Mouse (Mus musculus) intestine, postnatal 0 days (tissue): ENCODE measurements around the gene Cngb1. TPM values are rescaled to one million over a fixed set of nuclear protein-coding genes. Genes with fewer than 3 reads are reported as not detected.
A peak's percentile ranks its signal among the peaks of the same experiment; 100 is the strongest.

Source experiments
- ATAC-seq: fragments of 200-750 bp; cut with Nextera tagmentation; 2 replicates; pipeline ENCODE4 v1.8.0; 2017; ENCODE audit warnings: mild to moderate bottlenecking, moderate TSS enrichment, moderate library complexity
- H3K27ac ChIP-seq: fragments of 300-500 bp; sonication (generic); 2 replicates; pipeline ENCODE4 v1.5.1; 2014; ENCODE audit warnings: mild to moderate bottlenecking, low read depth, low read length, moderate library complexity
- H3K27me3 ChIP-seq: fragments of 300-500 bp; sonication (generic); replicated peaks from 2 replicates; pipeline ENCODE4 v1.6.1; 2014; ENCODE audit warnings: low read length, mixed read lengths; ENCODE audit not compliant: control insufficient read depth, insufficient read depth
- H3K36me3 ChIP-seq: fragments of 300-500 bp; sonication (generic); 2 replicates; pipeline ENCODE4 v1.6.1; 2014; ENCODE audit warnings: mild to moderate bottlenecking, moderate library complexity; ENCODE audit not compliant: control insufficient read depth, insufficient read depth
- H3K4me1 ChIP-seq: fragments of 300-500 bp; sonication (generic); replicated peaks from 2 replicates; pipeline ENCODE4 v1.6.1; 2014; ENCODE audit warnings: antibody characterized with exemption, low read length, mixed read lengths; ENCODE audit not compliant: control insufficient read depth, insufficient read depth
- H3K4me2 ChIP-seq: fragments of 300-500 bp; sonication (generic); replicated peaks from 2 replicates; pipeline ENCODE4 v1.6.1; 2014; ENCODE audit warnings: low read depth, mild to moderate bottlenecking, moderate library complexity
- H3K4me3 ChIP-seq: fragments of 300-500 bp; sonication (generic); 2 replicates; pipeline ENCODE4 v1.5.1; 2014; ENCODE audit warnings: low read depth, low read length
- H3K9ac ChIP-seq: fragments of 300-500 bp; sonication (generic); 2 replicates; pipeline ENCODE4 v1.6.1; 2014; ENCODE audit warnings: mild to moderate bottlenecking, low read depth, low read length
- H3K9me3 ChIP-seq: fragments of 300-500 bp; sonication (generic); 2 replicates; pipeline ENCODE4 v1.6.1; 2016; ENCODE audit warnings: mixed run types; ENCODE audit not compliant: control insufficient read depth
- CTCF ChIP-seq: sonication (generic); IDR thresholded peaks from 2 replicates; pipeline ENCODE4 v1.5.1; 2016; ENCODE audit warnings: low read depth, mild to moderate bottlenecking, control low read depth, antibody characterized with exemption, moderate library complexity
- WGBS: fragments of 180-500 bp; shearing (Covaris S2); extraction: QIAGEN DNeasy Blood & Tissue Kit; methylation state at CpG from one replicate; pipeline ENCODE4 v1.1.7; 2014; 5-methylcytosine and 5-hydroxymethylcytosine counted together
- polyA plus RNA-seq: library from polyadenylated mRNA; unstranded; fragments of >200 nt; fragmentation: Nextera tagmentation; extraction: Ambion mirVana; gene quantifications from 2 replicates; pipeline ENCODE4 v1.2.1, GENCODE M21; 2015

Cngb1 gene
- polyA plus RNA-seq, 1 experiment from 2014 or later = 0.94 TPM

- WGBS = 66% methylated on average over 2 of the region's 2 CpGs
Measured at GRCm38 (mm10) chr8:95314707-95315106, 8.3 kb upstream of the Cngb1 start.

GRCm38 (mm10) chr8:95313857-95314256, 7.5 kb upstream of the Cngb1 start:
- Histone ChIP-seq H3K9me3 (no peaks in the 10 kb centered on the region), H3K4me1 (no peaks in the 10 kb centered on the region)
- ATAC-seq = no peak

More at GRCm38 (mm10) chr8:95314707-95315106, 8.3 kb upstream of the Cngb1 start:
- no peak for TF ChIP-seq CTCF
- no peaks in the 10 kb centered on the region for H3K36me3 ChIP-seq
- no peaks in the 10 kb centered on the region for H3K27me3 ChIP-seq
- no peak overlapping the region for H3K9ac ChIP-seq
- no peaks in the 10 kb centered on the region for H3K4me1 ChIP-seq
- H3K27ac ChIP-seq = no peak overlapping the region
- H3K4me3 ChIP-seq = no peak overlapping the region
- H3K4me2 ChIP-seq = no peak overlapping the region
- no peaks in the 10 kb centered on the region for H3K9me3 ChIP-seq
- no peak for ATAC-seq

GRCm38 (mm10) chr8:95312836-95313235, 6.5 kb upstream of the Cngb1 start:
- no peak for ATAC-seq
- no peak overlapping the region for H3K9ac ChIP-seq
- no peak overlapping the region for H3K27ac ChIP-seq
- TF ChIP-seq CTCF = peak; percentile 66
- H3K4me1 ChIP-seq = no peaks in the 10 kb centered on the region
- no peaks in the 10 kb centered on the region for H3K36me3 ChIP-seq
- no peaks in the 10 kb centered on the region for H3K27me3 ChIP-seq
- H3K4me2 ChIP-seq = no peak overlapping the region
- WGBS = 60% methylated on average over 18 of the region's 18 CpGs
- H3K9me3 ChIP-seq = no peaks in the 10 kb centered on the region
- no peak overlapping the region for H3K4me3 ChIP-seq

More at GRCm38 (mm10) chr8:95313857-95314256, 7.5 kb upstream of the Cngb1 start:
- Histone ChIP-seq H3K27ac (no peak overlapping the region), H3K4me2 (no peak overlapping the region), H3K9ac (no peak overlapping the region), H3K4me3 (no peak overlapping the region), H3K36me3 (no peaks in the 10 kb centered on the region), H3K27me3 (no peaks in the 10 kb centered on the region)
- no peak for TF ChIP-seq CTCF
- WGBS = 87% methylated on average over 6 of the region's 6 CpGs

GRCm38 (mm10) chr8:95310342-95310970, 4.1 kb upstream of the Cngb1 start, which contains the start of gene Tepp:
Gene Tepp, plus strand, starts transcription at chr8:95310566.
- Histone ChIP-seq H3K9ac (no peak within 1 kb of the TSS), H3K27ac (no peak within 1 kb of the TSS), H3K4me1 (no peaks in the 10 kb centered on the region), H3K9me3 (no peaks in the 10 kb centered on the region), H3K27me3 (no peaks in the 10 kb centered on the region), H3K36me3 (no peaks in the 10 kb centered on the region), H3K4me3 (no peak within 1 kb of the TSS), H3K4me2 (no peak within 1 kb of the TSS)
- no peak for ATAC-seq
- 46% methylated on average over 6 of the region's 6 CpGs for WGBS
- no peak for TF ChIP-seq CTCF

GRCm38 (mm10) chr8:95305526-95305925, 859 bp downstream of the Cngb1 start:
- Histone ChIP-seq H3K36me3 (no peaks in the 10 kb centered on the region), H3K27ac (no peak overlapping the region), H3K4me2 (no peak overlapping the region), H3K4me3 (no peak overlapping the region), H3K27me3 (no peaks in the 10 kb centered on the region), H3K9ac (no peak overlapping the region), H3K4me1 (no peaks in the 10 kb centered on the region), H3K9me3 (no peaks in the 10 kb centered on the region)
- WGBS = 57% methylated on average over 4 of the region's 4 CpGs
- no peak for ATAC-seq
- no peak for TF ChIP-seq CTCF

- no peak for ATAC-seq
- Histone ChIP-seq H3K4me1 (no peaks in the 10 kb centered on the region), H3K27ac (no peak overlapping the region), H3K4me2 (no peak overlapping the region), H3K27me3 (no peaks in the 10 kb centered on the region), H3K4me3 (no peak overlapping the region), H3K9me3 (no peaks in the 10 kb centered on the region), H3K9ac (no peak overlapping the region), H3K36me3 (no peaks in the 10 kb centered on the region)
- WGBS = 24% methylated on average over 5 of the region's 5 CpGs
- peak; percentile 80 for TF ChIP-seq CTCF
Measured at GRCm38 (mm10) chr8:95302410-95302809, 4.0 kb downstream of the Cngb1 start.

GRCm38 (mm10) chr8:95293891-95294290, 12.5 kb downstream of the Cngb1 start:
- no peak overlapping the region; the same call in 1 of the 2 replicates for H3K9ac ChIP-seq
- no peaks in the 10 kb centered on the region for H3K36me3 ChIP-seq
- no peak for ATAC-seq
- no peaks in the 10 kb centered on the region for H3K4me1 ChIP-seq
- no peak for TF ChIP-seq CTCF
- no peaks in the 10 kb centered on the region for H3K27me3 ChIP-seq
- H3K4me2 ChIP-seq = peak overlapping the region; percentile 37; the same call in 1 of the 2 replicates
- no peaks in the 10 kb centered on the region for H3K9me3 ChIP-seq
- 0 out of 2 replicates have a peak overlapping the region, but pooled peaks have one; percentile 9 for H3K4me3 ChIP-seq
- H3K27ac ChIP-seq = no peak overlapping the region
- WGBS = 69% methylated on average over 7 of the region's 7 CpGs
